Mouse (Mus musculus): ENCODE measurements around the gene Gm20869. TPM values are rescaled to one million over a fixed set of nuclear protein-coding genes. Genes with fewer than 3 reads are reported as not detected.
"Not testable (repeated sequence)": the region's sequence is repeated elsewhere in the genome, so short reads cannot be mapped to it uniquely, and the experiment has no call there.

Gene Gm20869
- polyA plus RNA-seq (2015; fragmentation: Nextera tagmentation; extraction: Ambion mirVana): not detected in 2 replicates

DNA sequence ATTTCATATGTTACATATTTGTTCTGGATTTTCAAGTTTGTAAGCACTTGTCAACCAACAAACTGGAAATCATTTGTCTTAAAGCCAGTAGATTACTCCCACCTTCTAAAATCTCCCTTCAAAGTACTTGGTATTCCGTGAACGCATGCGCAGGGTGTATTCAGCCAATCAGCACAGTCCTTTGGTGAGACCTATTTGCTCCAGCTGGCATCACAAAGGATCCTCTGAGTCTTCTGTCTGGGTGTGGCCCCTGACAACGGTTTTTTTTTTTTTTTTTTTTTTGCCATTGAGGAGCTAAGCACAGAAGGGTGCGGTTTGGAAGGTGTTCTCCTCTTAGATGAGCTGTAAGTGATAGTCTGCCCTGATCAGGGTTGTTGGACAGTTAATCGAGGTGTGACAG lies at the start of gene Gm20869:
TSS of gene Gm20869 (plus strand) at position 301 of the 400 bp plus-strand sequence.
- H3K4me2 ChIP-seq (replicated peaks; ENCODE audit: low read depth); H3K4me3 ChIP-seq (ENCODE audit: low read depth, low read length); H3K9ac ChIP-seq (ENCODE audit: low read length); H3K36me3 ChIP-seq (ENCODE audit: control insufficient read depth, insufficient read depth, low read length); H3K27me3 ChIP-seq (ENCODE audit: control insufficient read depth, insufficient read depth, low read length); H3K27ac ChIP-seq (replicated peaks); DNase-seq (ENCODE audit: low spot score); ATAC-seq (ENCODE audit: low FRiP score, low TSS enrichment); H3K4me1 ChIP-seq (replicated peaks; ENCODE audit: control insufficient read depth, insufficient read depth); H3K9me3 ChIP-seq (ENCODE audit: control insufficient read depth, low read length): not testable (repeated sequence)
- no CpG with 5 or more reads among the region's 6 CpGs for WGBS

Other genes starting within 250 kb of the Gm20869 start
- gene Gm20870, start 222.6 kb downstream of the Gm20869 start, polyA plus RNA-seq (2015; fragmentation: Nextera tagmentation; extraction: Ambion mirVana): not detected in 2 replicates

Measured in stomach, postnatal 0 days (tissue).